In the genomic region with DNA sequence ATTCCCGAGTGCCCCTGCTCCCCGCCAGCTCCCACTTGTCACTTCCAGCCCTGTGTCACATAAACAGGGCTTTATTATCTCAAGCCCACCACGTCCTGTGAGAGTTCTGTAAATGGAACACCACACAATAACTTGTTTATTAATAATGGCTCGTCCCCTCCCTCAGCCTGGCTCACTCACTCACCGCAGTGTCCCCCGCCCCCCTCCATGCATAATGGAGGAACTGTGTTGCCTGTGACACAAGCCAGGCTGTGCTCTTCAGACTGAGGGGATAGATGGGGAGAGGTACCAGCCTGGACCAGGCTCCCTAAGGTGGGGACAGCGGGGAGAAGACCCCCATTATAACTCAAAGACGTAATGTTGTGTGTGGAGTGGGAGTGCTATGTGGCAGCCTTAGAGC, we compare ENCODE assay signal across 16 mouse cellular contexts. TPM values are rescaled to one million over a fixed set of nuclear protein-coding genes. Genes with fewer than 3 reads are reported as not detected.
A peak's percentile ranks its signal among the peaks of the same experiment; 100 is the strongest.
DNase-seq lines count a peak whose midpoint lies in the region; ATAC-seq and TF ChIP-seq lines count a peak whose summit lies in the region.
"Had no signal": no experiment of that assay in that cellular context is flagged by ENCODE, and none has a peak within 500 bp of the region (broad histone marks: within the 10 kb centered on the region; RNA-seq: fewer than 3 reads in every experiment).

No protein-coding gene starts in this region.

- peak overlapping the region; percentile 20; the same call in 1 of the 2 replicates for H3K27ac ChIP-seq in cerebellum, adult 2 months (ENCODE audit: insufficient read depth, low read length)
- H3K27ac ChIP-seq in hindbrain, embryonic 13.5 days, result peak overlapping the region; percentile 48
- H3K27ac ChIP-seq in kidney, embryonic 15.5 days, result no peak overlapping the region

- no peak for TF ChIP-seq POLR2A in cerebellum, adult 2 months (IDR thresholded peaks at IDR 0.05; ENCODE audit: borderline replicate concordance, insufficient read depth, low read length)

- H3K27me3 ChIP-seq in cerebellum, adult 2 months (ENCODE audit: control insufficient read depth, insufficient read depth, low read length), result no peaks in the 10 kb centered on the region
- peaks cover 19% of the 10 kb centered on the region for H3K27me3 ChIP-seq in E14TG2a.4 (ENCODE audit: insufficient read depth, low read length)
- H3K27me3 ChIP-seq in hindbrain, embryonic 13.5 days, result no peaks in the 10 kb centered on the region
- H3K27me3 ChIP-seq in kidney, embryonic 15.5 days, result peaks cover 8% of the 10 kb centered on the region; the same call in 1 of the 2 replicates

- no peak overlapping the region for H3K4me3 ChIP-seq in cerebellum, adult 2 months (replicated peaks; ENCODE audit: insufficient read depth, low read depth, low read length)
- H3K4me3 ChIP-seq in E14TG2a.4 (replicated peaks; ENCODE audit: low read length), result peak overlapping the region; percentile 17
- no peak overlapping the region for H3K4me3 ChIP-seq in hindbrain, embryonic 13.5 days
- H3K4me3 ChIP-seq in kidney, embryonic 15.5 days (replicated peaks), result no peak overlapping the region
- H3K4me3 ChIP-seq: myocyte had no signal

- 0 out of 2 replicates have a peak overlapping the region, but pooled peaks have one; percentile 8 for H3K4me2 ChIP-seq in hindbrain, embryonic 13.5 days
- H3K4me2 ChIP-seq in kidney, embryonic 15.5 days, result no peak overlapping the region
- H3K4me2 ChIP-seq: lung, embryonic 14.5 days had no signal

- 0 out of 2 replicates have a peak overlapping the region, but pooled peaks have one; percentile 20 for H3K9ac ChIP-seq in hindbrain, embryonic 13.5 days
- no peak overlapping the region for H3K9ac ChIP-seq in kidney, embryonic 15.5 days
- H3K9ac ChIP-seq: lung, embryonic 14.5 days had no signal

- WGBS in cerebellum, adult 2 months, result 66% methylated on average over 8 of the region's 8 CpGs
- 45% methylated on average over 8 of the region's 8 CpGs for WGBS in hindbrain, embryonic 13.5 days
- 53% methylated on average over 8 of the region's 8 CpGs for WGBS in kidney, embryonic 15.5 days

- no peaks in the 10 kb centered on the region for H3K36me3 ChIP-seq in E14TG2a.4 (ENCODE audit: insufficient read depth, low read length)
- no peaks in the 10 kb centered on the region for H3K36me3 ChIP-seq in hindbrain, embryonic 13.5 days
- H3K36me3 ChIP-seq in kidney, embryonic 15.5 days, result no peaks in the 10 kb centered on the region

- DNase-seq in cerebellum, adult 2 months, result no peak
- no peak for DNase-seq in cerebellum, adult 11-12 months
- DNase-seq in layer of hippocampus, adult 11-12 months (ENCODE audit: low spot score), result peak; percentile 51
- DNase-seq in layer of hippocampus, postnatal 14 days (ENCODE audit: low spot score in 2 of 2), result no peak
- DNase-seq in cerebellum, postnatal 4 days (ENCODE audit: low spot score in 2 of 2), result no peak
- DNase-seq: cerebellum, adult 9-11 months; gastrocnemius, postnatal 14 days; kidney, postnatal 10 days; lung, embryonic 14.5 days had no signal

- no peak for TF ChIP-seq CTCF in cerebellum, adult 2 months (IDR thresholded peaks at IDR 0.05; ENCODE audit: borderline replicate concordance, insufficient read depth, low read depth, low read length)
- no peak for TF ChIP-seq CTCF in E14TG2a.4 (conservative IDR thresholded peaks at IDR 0.05; ENCODE audit: low read length)

- ATAC-seq in hindbrain, embryonic 13.5 days (ENCODE audit: low FRiP score), result peak; percentile 18; the same call in 1 of the 2 replicates
- ATAC-seq in kidney, embryonic 15.5 days (replicated peaks; ENCODE audit: low FRiP score), result no peak
- ATAC-seq: intestine, embryonic 16.5 days; Patski had no signal

- no peaks in the 10 kb centered on the region for H3K9me3 ChIP-seq in E14TG2a.4 (ENCODE audit: low read length)
- H3K9me3 ChIP-seq in hindbrain, embryonic 13.5 days, result no peaks in the 10 kb centered on the region
- H3K9me3 ChIP-seq in kidney, embryonic 15.5 days (replicated peaks), result no peaks in the 10 kb centered on the region

- peaks cover 59% of the 10 kb centered on the region for H3K4me1 ChIP-seq in cerebellum, adult 2 months (ENCODE audit: control insufficient read depth, insufficient read depth, low read length)
- peaks cover 59% of the 10 kb centered on the region for H3K4me1 ChIP-seq in E14TG2a.4 (replicated peaks; ENCODE audit: low read depth, low read length)
- H3K4me1 ChIP-seq in hindbrain, embryonic 13.5 days (replicated peaks), result peaks cover 64% of the 10 kb centered on the region
- H3K4me1 ChIP-seq in kidney, embryonic 15.5 days, result no peaks in the 10 kb centered on the region

RNA-seq across cellular contexts. Expression of gene Nfasc, which starts 34.3 kb away (rescaled TPM):
- 120 and 122 TPM in 2 replicates for polyA plus RNA-seq in cerebellum, adult 2 months (2012; rRNA removed)
- 100 to 1,000 TPM; 276 to 278 TPM for total RNA-seq in layer of hippocampus, postnatal 14 days (2021)
- polyA plus RNA-seq in hindbrain, embryonic 13.5 days (2015; fragmentation: Nextera tagmentation; extraction: Ambion mirVana), result 44.3 and 45.3 TPM in 2 replicates
- 0.55 and 1.4 TPM in 2 replicates for polyA plus RNA-seq in kidney, embryonic 15.5 days (2015; fragmentation: Nextera tagmentation; extraction: Ambion mirVana)
- total RNA-seq: CH12.LX had no signal
- polyA plus RNA-seq: myocyte, Patski had no signal

Comparison
In these comparisons a context has a peak if more than half of its experiments do, and no peak if none do; other contexts are left out.
1. RNA of gene Nfasc, which starts 34.3 kb away (polyA plus RNA-seq): 120 to 122 TPM in cerebellum, adult 2 months and 44.3 to 45.3 TPM in hindbrain, embryonic 13.5 days; 0.55 to 1.4 TPM in kidney, embryonic 15.5 days; every median in the first group is over 10 times any median in the second.